Mouse (Mus musculus): ENCODE data around the gene Ankef1.

GRCm38 (mm10) chr2:136456875-136457274, 44.8 kb upstream of the Ankef1 start:
- TF ChIP-seq CTCF (IDR thresholded peaks at IDR 0.05; ENCODE audit: insufficient read depth, low read length) (no peak), POLR2A (IDR thresholded peaks at IDR 0.05; ENCODE audit: borderline replicate concordance, extremely low read depth, low read depth, low read length) (no peak)

Data from lung, adult 2 months (tissue).